In genomic region chr9:119444738-119445429, GRCm38 (mm10) we compare ENCODE assay signal across 8 mouse cellular contexts. TPM values are rescaled to one million over a fixed set of nuclear protein-coding genes. Genes with fewer than 3 reads are reported as not detected.
DNase-seq lines count a peak whose midpoint lies in the region; ATAC-seq and TF ChIP-seq lines count a peak whose summit lies in the region.

Exog (plus strand) TSS chr9:119444943.

- H3K27ac ChIP-seq in embryonic facial prominence, embryonic 13.5 days: peak within 1 kb of the TSS; percentile 90
- H3K27ac ChIP-seq in limb, embryonic 14.5 days (replicated peaks; ENCODE audit: low read depth, low read length): peak within 1 kb of the TSS; percentile 90
- H3K27ac ChIP-seq in midbrain, postnatal 0 days (ENCODE audit: low read depth, low read length): peak within 1 kb of the TSS; percentile 89

- peaks cover 13% of the 10 kb centered on the region for H3K4me1 ChIP-seq in embryonic facial prominence, embryonic 13.5 days
- H3K4me1 ChIP-seq in limb, embryonic 14.5 days (ENCODE audit: control insufficient read depth, insufficient read depth, low read length): peaks cover 7% of the 10 kb centered on the region
- H3K4me1 ChIP-seq in midbrain, postnatal 0 days (ENCODE audit: insufficient read depth, low read length): peaks cover 4% of the 10 kb centered on the region; the same call in 1 of the 2 replicates

- whole genome bisulfite sequencing in embryonic facial prominence, embryonic 13.5 days: under 1% methylated on average over 52 of the region's 52 CpGs
- WGBS in limb, embryonic 14.5 days: under 1% methylated on average over 52 of the region's 52 CpGs
- WGBS in midbrain, postnatal 0 days: 0% methylated on average over 50 of the region's 52 CpGs

- H3K36me3 ChIP-seq in embryonic facial prominence, embryonic 13.5 days: peaks cover 37% of the 10 kb centered on the region
- peaks cover 35% of the 10 kb centered on the region for H3K36me3 ChIP-seq in limb, embryonic 14.5 days (ENCODE audit: control insufficient read depth, insufficient read depth, low read length)
- peaks cover 32% of the 10 kb centered on the region for H3K36me3 ChIP-seq in midbrain, postnatal 0 days (ENCODE audit: insufficient read depth, low read length)

- H3K9ac ChIP-seq in embryonic facial prominence, embryonic 13.5 days: peak within 1 kb of the TSS; percentile 95
- H3K9ac ChIP-seq in limb, embryonic 14.5 days (ENCODE audit: low read depth, low read length, severe bottlenecking): peak within 1 kb of the TSS; percentile 89
- peak within 1 kb of the TSS; percentile 89 for H3K9ac ChIP-seq in midbrain, postnatal 0 days (replicated peaks; ENCODE audit: low read length, poor library complexity, severe bottlenecking)

- peak; percentile 76; the same call in 1 of the 2 replicates for TF ChIP-seq POLR2A in limb, embryonic 14.5 days (IDR thresholded peaks at IDR 0.05; ENCODE audit: borderline replicate concordance, extremely low read depth, insufficient read depth, insufficient read length)

- H3K9me3 ChIP-seq in embryonic facial prominence, embryonic 13.5 days: no peaks in the 10 kb centered on the region
- H3K9me3 ChIP-seq in limb, embryonic 14.5 days (ENCODE audit: control insufficient read depth, low read length): no peaks in the 10 kb centered on the region
- no peaks in the 10 kb centered on the region for H3K9me3 ChIP-seq in midbrain, postnatal 0 days (ENCODE audit: low read length)

- peak; percentile 94 for TF ChIP-seq CTCF in midbrain, postnatal 0 days (IDR thresholded peaks at IDR 0.05)

- peak; percentile 89 for ATAC-seq in embryonic facial prominence, embryonic 13.5 days (ENCODE audit: insufficient number of reproducible peaks, insufficient read depth, low FRiP score, low TSS enrichment, low read depth)
- ATAC-seq in limb, embryonic 14.5 days (ENCODE audit: low FRiP score, low read depth): peak; percentile 92
- peak; percentile 93 for ATAC-seq in midbrain, postnatal 0 days (ENCODE audit: low FRiP score)

- H3K4me3 ChIP-seq in embryonic facial prominence, embryonic 13.5 days: peak within 1 kb of the TSS; percentile 81
- H3K4me3 ChIP-seq in limb, embryonic 14.5 days (replicated peaks; ENCODE audit: low read length): peak within 1 kb of the TSS; percentile 85
- peak within 1 kb of the TSS; percentile 79 for H3K4me3 ChIP-seq in midbrain, postnatal 0 days (ENCODE audit: low read depth, low read length)

- H3K27me3 ChIP-seq in embryonic facial prominence, embryonic 13.5 days: no peaks in the 10 kb centered on the region
- H3K27me3 ChIP-seq in limb, embryonic 14.5 days (ENCODE audit: control insufficient read depth, insufficient read depth, low read length): no peaks in the 10 kb centered on the region
- no peaks in the 10 kb centered on the region for H3K27me3 ChIP-seq in midbrain, postnatal 0 days (ENCODE audit: insufficient read depth, low read length)

- H3K4me2 ChIP-seq in embryonic facial prominence, embryonic 13.5 days: peak within 1 kb of the TSS; percentile 80
- H3K4me2 ChIP-seq in limb, embryonic 14.5 days (replicated peaks; ENCODE audit: low read depth, low read length, severe bottlenecking): peak within 1 kb of the TSS; percentile 66
- H3K4me2 ChIP-seq in midbrain, postnatal 0 days (ENCODE audit: low read depth, low read length, poor library complexity, severe bottlenecking): peak within 1 kb of the TSS; percentile 66

- peak; percentile 94 for DNase-seq in 3134 (ENCODE audit: extremely low read depth, insufficient read length, low spot score)
- DNase-seq in adrenal gland, postnatal 36 days: peak; percentile 99
- DNase-seq in heart, adult 8-10 months (ENCODE audit: low spot score): peak; percentile 96
- peak; percentile 98 for DNase-seq in kidney, adult 9 months
- peak; percentile 96 for DNase-seq in limb, embryonic 14.5 days (ENCODE audit: low spot score)
- peak; percentile 98 for DNase-seq in midbrain, postnatal 0 days (ENCODE audit: low spot score)
- peak; percentile 89 to 93 for DNase-seq in spleen, postnatal 14 days (ENCODE audit: low spot score in 2 of 2)

RNA-seq across cellular contexts. Expression of gene Exog, which starts in this region (rescaled TPM):
- total RNA-seq in adrenal gland, postnatal 36 days (2021): 1 to 10 TPM; 3.3 to 4.7 TPM
- 41.4 and 43.8 TPM in 2 replicates for polyA plus RNA-seq in embryonic facial prominence, embryonic 13.5 days (2015; fragmentation: Nextera tagmentation; extraction: Ambion mirVana)
- 1 to 10 TPM; 2.4 to 3.3 (median 2.8) TPM for total RNA-seq in heart, adult 8-10 months (2022)
- polyA plus RNA-seq in limb, embryonic 14.5 days (2012; rRNA removed): 14.4 and 15.0 TPM in 2 replicates
- 28.5 and 33.0 TPM in 2 replicates for polyA plus RNA-seq in limb, embryonic 14.5 days (2014; fragmentation: Nextera tagmentation; extraction: Ambion mirVana)
- 26.0 and 29.2 TPM in 2 replicates for total RNA-seq in midbrain, postnatal 0 days (2014; rRNA removed)
- 36.8 and 38.0 TPM in 2 replicates for polyA plus RNA-seq in midbrain, postnatal 0 days (2015; fragmentation: Nextera tagmentation; extraction: Ambion mirVana)

Comparison
In these comparisons a context has a peak if more than half of its experiments do, and no peak if none do; other contexts are left out.
1. Peak in every context shown above with its lines: DNase-seq, ATAC-seq, H3K4me3 ChIP-seq and H3K27ac ChIP-seq.